Mouse (Mus musculus): ENCODE data around the gene Gtpbp6.
"Not testable (repeated sequence)": the region's sequence is repeated elsewhere in the genome, so short reads cannot be mapped to it uniquely, and the experiment has no call there.

Gene Gtpbp6

GRCm38 (mm10) chr5:110099656-110100580, 8.1 kb downstream of the Gtpbp6 start, which contains the start of gene Plcxd1:
Gene Plcxd1, plus strand, starts transcription at chr5:110099969.
- no peak for DNase-seq (ENCODE audit: low spot score)

GRCm38 (mm10) chr5:110098991-110099477, 9.0 kb downstream of the Gtpbp6 start:
- no peak for DNase-seq (ENCODE audit: low spot score)

GRCm38 (mm10) chr5:110094847-110095213, 13.2 kb downstream of the Gtpbp6 start:
- no peak for DNase-seq (ENCODE audit: low spot score)

GRCm38 (mm10) chr5:110094030-110094846, 13.8 kb downstream of the Gtpbp6 start, which contains the start of gene Gm35315:
Gene Gm35315, minus strand, starts transcription at chr5:110094420.
- DNase-seq (ENCODE audit: low spot score), result no peak

- no peak for DNase-seq (ENCODE audit: low spot score)
Measured at GRCm38 (mm10) chr5:110091546-110091945, 16.5 kb downstream of the Gtpbp6 start.

- DNase-seq (ENCODE audit: low spot score), result no peak
Measured at GRCm38 (mm10) chr5:110086161-110086866, 21.7 kb downstream of the Gtpbp6 start.

GRCm38 (mm10) chr5:110082961-110083360, 25.0 kb downstream of the Gtpbp6 start:
- no peak for DNase-seq (ENCODE audit: low spot score)

- not testable (repeated sequence) for DNase-seq (ENCODE audit: low spot score)
Measured at GRCm38 (mm10) chr5:110072413-110072812, 35.6 kb downstream of the Gtpbp6 start, which contains the start of gene Gm17655. Gene Gm17655, minus strand, starts transcription at chr5:110072513.

GRCm38 (mm10) chr5:110057637-110058408, 50.2 kb downstream of the Gtpbp6 start:
- peak; percentile 52 for DNase-seq (ENCODE audit: low spot score)

Measured in ovary, postnatal 10 days (tissue).